Mouse (Mus musculus): ENCODE data around the gene 5730596B20Rik. TPM values are rescaled to one million over a fixed set of nuclear protein-coding genes. Genes with fewer than 3 reads are reported as not detected.

Gene 5730596B20Rik
- polyA plus RNA-seq, 1 experiment from 2014 or later = not detected

GRCm38 (mm10) chr6:52204050-52204752, 26.9 kb downstream of the 5730596B20Rik start, which contains the start of gene Hoxa5:
Gene Hoxa5 (minus strand): TSS chr6:52204587.
- H3K27me3 ChIP-seq (ENCODE audit: insufficient read depth, low read length) = peaks cover 86% of the 10 kb centered on the region
- TF ChIP-seq CTCF (IDR thresholded peaks at IDR 0.05; ENCODE audit: low read depth) (peak; percentile 79), EP300 (IDR thresholded peaks at IDR 0.05; ENCODE audit: low read depth) (no peak)
- peaks cover 6% of the 10 kb centered on the region; the same call in 1 of the 2 replicates for H3K4me1 ChIP-seq (ENCODE audit: insufficient read depth)
- peak within 1 kb of the TSS; percentile 51 for H3K9ac ChIP-seq (replicated peaks)
- 4% methylated on average over 65 of the region's 65 CpGs for WGBS (ENCODE audit: insufficient replicate concordance)
- peak within 1 kb of the TSS; percentile 52 for H3K4me3 ChIP-seq (ENCODE audit: low read depth, low read length)
- H3K27ac ChIP-seq (ENCODE audit: low read depth) = peak within 1 kb of the TSS; percentile 22; the same call in 1 of the 2 replicates
- peak; percentile 74 for ATAC-seq
- no peaks in the 10 kb centered on the region for H3K36me3 ChIP-seq (replicated peaks; ENCODE audit: insufficient read depth, low read length)
- H3K9me3 ChIP-seq (ENCODE audit: low read length) = no peaks in the 10 kb centered on the region
- peak within 1 kb of the TSS; percentile 74 for H3K4me2 ChIP-seq (ENCODE audit: low read depth, low read length)
- DNase-seq = peak; percentile 73

GRCm38 (mm10) chr6:52205221-52205620, 27.9 kb downstream of the 5730596B20Rik start:
- Histone ChIP-seq H3K4me2 (ENCODE audit: low read depth, low read length) (no peak overlapping the region), H3K36me3 (replicated peaks; ENCODE audit: insufficient read depth, low read length) (no peaks in the 10 kb centered on the region), H3K4me1 (ENCODE audit: insufficient read depth) (peaks cover 6% of the 10 kb centered on the region; the same call in 1 of the 2 replicates), H3K27ac (ENCODE audit: low read depth) (no peak overlapping the region), H3K4me3 (ENCODE audit: low read depth, low read length) (no peak overlapping the region), H3K9me3 (ENCODE audit: low read length) (no peaks in the 10 kb centered on the region), H3K27me3 (ENCODE audit: insufficient read depth, low read length) (peaks cover 93% of the 10 kb centered on the region), H3K9ac (replicated peaks) (no peak overlapping the region)
- no peak for ATAC-seq
- WGBS (ENCODE audit: insufficient replicate concordance) = 53% methylated on average over 14 of the region's 14 CpGs
- TF ChIP-seq EP300 (IDR thresholded peaks at IDR 0.05; ENCODE audit: low read depth) = no peak
- no peak for TF ChIP-seq CTCF (IDR thresholded peaks at IDR 0.05; ENCODE audit: low read depth)
- no peak for DNase-seq

GRCm38 (mm10) chr6:52205638-52206621, 28.6 kb downstream of the 5730596B20Rik start:
- DNase-seq (no peak), ATAC-seq (no peak)
- Histone ChIP-seq H3K4me1 (ENCODE audit: insufficient read depth) (peaks cover 6% of the 10 kb centered on the region; the same call in 1 of the 2 replicates), H3K4me3 (ENCODE audit: low read depth, low read length) (no peak overlapping the region), H3K27ac (ENCODE audit: low read depth) (no peak overlapping the region), H3K9ac (replicated peaks) (no peak overlapping the region), H3K36me3 (replicated peaks; ENCODE audit: insufficient read depth, low read length) (no peaks in the 10 kb centered on the region), H3K9me3 (ENCODE audit: low read length) (no peaks in the 10 kb centered on the region), H3K4me2 (ENCODE audit: low read depth, low read length) (no peak overlapping the region), H3K27me3 (ENCODE audit: insufficient read depth, low read length) (peaks cover 93% of the 10 kb centered on the region)
- TF ChIP-seq CTCF (IDR thresholded peaks at IDR 0.05; ENCODE audit: low read depth) = no peak
- WGBS (ENCODE audit: insufficient replicate concordance) = 52% methylated on average over 55 of the region's 55 CpGs

- Histone ChIP-seq H3K36me3 (replicated peaks; ENCODE audit: insufficient read depth, low read length) (no peaks in the 10 kb centered on the region), H3K27ac (ENCODE audit: low read depth) (no peak overlapping the region), H3K9ac (replicated peaks) (no peak overlapping the region), H3K4me3 (ENCODE audit: low read depth, low read length) (no peak overlapping the region), H3K4me1 (ENCODE audit: insufficient read depth) (peaks cover 6% of the 10 kb centered on the region; the same call in 1 of the 2 replicates), H3K9me3 (ENCODE audit: low read length) (no peaks in the 10 kb centered on the region), H3K4me2 (ENCODE audit: low read depth, low read length) (no peak overlapping the region), H3K27me3 (ENCODE audit: insufficient read depth, low read length) (peaks cover 95% of the 10 kb centered on the region)
- no peak for TF ChIP-seq CTCF (IDR thresholded peaks at IDR 0.05; ENCODE audit: low read depth)
- TF ChIP-seq EP300 (IDR thresholded peaks at IDR 0.05; ENCODE audit: low read depth) = no peak
- DNase-seq = no peak
- 35% methylated on average over 4 of the region's 4 CpGs for WGBS (ENCODE audit: insufficient replicate concordance)
- no peak for ATAC-seq
Measured at GRCm38 (mm10) chr6:52206882-52207683, 29.8 kb downstream of the 5730596B20Rik start.

GRCm38 (mm10) chr6:52207684-52207976, 30.3 kb downstream of the 5730596B20Rik start:
- H3K36me3 ChIP-seq (replicated peaks; ENCODE audit: insufficient read depth, low read length) = no peaks in the 10 kb centered on the region
- no peak for ATAC-seq
- peaks cover 6% of the 10 kb centered on the region for H3K4me1 ChIP-seq (ENCODE audit: insufficient read depth)
- DNase-seq = no peak
- H3K9ac ChIP-seq (replicated peaks) = no peak overlapping the region
- no peak overlapping the region for H3K27ac ChIP-seq (ENCODE audit: low read depth)
- no peak for TF ChIP-seq CTCF (IDR thresholded peaks at IDR 0.05; ENCODE audit: low read depth)
- no peak for TF ChIP-seq EP300 (IDR thresholded peaks at IDR 0.05; ENCODE audit: low read depth)
- H3K4me3 ChIP-seq (ENCODE audit: low read depth, low read length) = no peak overlapping the region
- H3K27me3 ChIP-seq (ENCODE audit: insufficient read depth, low read length) = peaks cover 97% of the 10 kb centered on the region
- H3K9me3 ChIP-seq (ENCODE audit: low read length) = no peaks in the 10 kb centered on the region
- H3K4me2 ChIP-seq (ENCODE audit: low read depth, low read length) = no peak overlapping the region
